Mouse (Mus musculus): Measurements from ENCODE around the gene Zbtb20. TPM values are rescaled to one million over a fixed set of nuclear protein-coding genes. Genes with fewer than 3 reads are reported as not detected.

The Zbtb20 gene
- total RNA-seq (2021) = 143 and 147 TPM in 2 replicates
- long read RNA-seq, experiment 1, partial matches to known transcripts = 4 of 31 reads
- long read RNA-seq, experiment 1, other reads (novel, unspliced or antisense) = 27 of 31 reads
- long read RNA-seq, experiment 2, partial matches to known transcripts = 5 of 24 reads
- long read RNA-seq, experiment 2, other reads (novel, unspliced or antisense) = 19 of 24 reads

DNA sequence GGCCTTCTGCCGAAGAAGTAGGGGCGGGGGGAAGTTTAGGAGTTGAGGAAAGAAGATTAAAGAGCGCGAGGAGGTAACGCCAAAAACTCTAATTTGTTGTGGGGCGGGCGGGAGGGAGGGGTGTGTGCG, at the start of gene Zbtb20:
Zbtb20 (plus strand) TSS at position 30 of the 129 bp plus-strand sequence.
- DNase-seq = no peak

DNA sequence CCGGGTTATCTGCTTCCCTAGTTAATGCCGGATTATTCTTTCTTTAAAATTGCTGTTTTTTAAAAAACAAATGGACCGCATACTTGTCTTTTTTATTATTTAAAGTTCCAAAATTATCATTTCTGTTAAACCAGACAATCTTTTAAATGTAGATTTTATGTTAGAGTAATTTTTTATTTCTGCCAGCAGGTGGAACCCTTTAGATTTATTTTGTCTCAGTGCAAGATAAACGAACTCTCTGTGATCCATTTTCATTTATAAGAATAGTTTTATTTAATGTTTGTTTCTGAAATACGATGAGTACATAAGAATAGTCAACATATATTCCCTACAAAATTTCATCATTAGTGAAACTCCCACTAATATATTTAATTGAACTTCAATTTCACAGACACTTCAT, 39.7 kb upstream of the Zbtb20 start:
- DNase-seq = no peak

DNA sequence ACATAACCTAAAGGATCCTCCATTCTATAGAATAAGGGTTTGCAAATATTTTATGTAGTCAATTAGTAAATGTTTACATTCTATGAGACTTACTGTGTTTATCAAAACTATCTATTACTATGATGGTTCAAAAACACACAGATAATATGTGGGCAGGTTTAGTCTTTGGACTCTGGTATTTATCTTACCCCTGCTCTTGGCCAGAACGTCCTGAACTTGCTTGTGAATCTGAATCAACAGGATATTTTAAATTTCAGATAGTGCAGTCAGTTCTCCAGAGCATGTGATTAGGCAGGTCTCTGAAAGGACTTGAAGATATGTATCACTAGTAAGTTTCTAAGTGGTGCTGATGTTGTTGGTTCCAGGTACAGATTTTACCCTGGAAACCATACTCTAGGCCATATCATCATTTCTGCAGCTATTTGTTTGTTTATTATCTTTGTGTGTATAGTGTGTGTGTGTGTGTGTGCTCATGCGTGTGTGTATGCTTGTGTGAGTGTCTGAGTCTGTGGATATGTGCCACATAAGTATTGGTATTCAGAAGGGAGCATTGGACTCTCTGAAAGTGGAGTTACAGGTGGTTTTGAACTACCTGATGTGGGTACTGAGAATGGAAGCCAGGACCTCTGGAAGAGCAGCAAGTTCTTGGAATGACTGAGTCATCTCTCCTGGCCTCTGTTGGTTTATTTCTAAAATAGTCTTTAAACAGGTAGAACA, 39.1 kb upstream of the Zbtb20 start:
- no peak for DNase-seq

DNA sequence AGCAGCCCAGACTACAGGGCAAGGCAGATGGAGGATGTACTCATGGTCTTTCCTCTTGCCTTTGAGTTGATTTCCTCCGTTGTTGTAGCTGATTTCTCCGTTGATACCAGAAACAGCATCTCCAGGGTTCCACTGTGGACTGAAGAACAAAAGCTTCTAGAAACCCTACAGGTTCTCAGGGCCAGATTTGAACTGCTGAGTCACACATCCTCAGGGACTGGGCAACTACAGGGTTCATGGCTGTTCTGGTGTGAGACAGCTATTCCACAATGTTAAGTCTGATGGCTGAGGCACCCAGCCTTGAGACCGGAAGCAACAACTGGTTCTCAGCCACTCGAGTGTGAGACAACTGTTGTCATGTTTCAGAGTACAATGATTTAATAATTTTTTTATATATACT, 37.5 kb upstream of the Zbtb20 start:
- DNase-seq = peak; percentile 3

DNA sequence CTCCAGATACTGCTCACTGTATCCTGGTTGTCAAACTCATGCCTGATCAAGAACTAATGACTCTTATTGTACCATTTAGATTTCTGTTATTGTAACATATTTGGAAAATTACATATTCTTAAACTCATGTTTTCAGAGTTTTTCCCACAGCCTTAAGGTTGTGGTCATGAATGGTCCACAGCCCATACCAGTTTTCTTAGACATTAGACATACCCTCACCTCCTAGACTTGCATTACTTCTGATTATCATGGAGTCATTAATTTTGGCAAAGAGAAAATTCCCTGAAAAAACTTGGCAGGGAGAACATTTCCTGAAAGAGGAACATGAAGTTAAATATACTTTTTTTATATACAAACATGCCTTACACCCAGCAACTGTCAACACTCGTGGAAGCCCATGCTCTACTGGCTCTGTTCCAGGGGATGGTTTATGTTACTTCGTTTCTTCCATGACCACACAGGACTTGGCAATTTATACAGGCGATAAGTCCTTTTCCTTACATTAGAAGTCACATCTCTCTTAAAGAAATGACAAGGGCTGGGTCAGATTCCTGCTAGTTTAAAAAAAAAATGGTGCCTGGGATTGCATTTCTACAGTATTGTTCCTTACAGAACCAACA, 18.0 kb upstream of the Zbtb20 start:
- no peak for DNase-seq

DNA sequence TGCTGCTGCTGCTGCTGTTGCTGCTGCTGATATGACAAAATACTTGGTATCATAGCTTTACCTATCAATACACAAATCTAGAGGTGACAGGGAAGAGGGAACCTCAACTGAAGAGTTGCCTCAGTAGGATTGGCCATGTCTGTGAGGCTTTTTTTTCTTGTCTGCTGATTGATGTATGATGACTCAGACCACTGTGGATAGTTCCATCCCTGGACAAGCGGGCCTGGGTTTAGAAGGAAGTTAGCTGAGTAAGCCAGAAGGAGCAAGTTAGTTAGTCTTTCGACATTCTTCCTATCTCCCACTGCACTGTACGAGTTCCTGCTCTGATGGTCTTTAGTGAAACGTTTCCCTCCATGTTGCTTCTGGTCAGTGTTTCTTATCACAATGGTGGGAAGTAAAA, 16.4 kb upstream of the Zbtb20 start:
- DNase-seq = no peak

DNA sequence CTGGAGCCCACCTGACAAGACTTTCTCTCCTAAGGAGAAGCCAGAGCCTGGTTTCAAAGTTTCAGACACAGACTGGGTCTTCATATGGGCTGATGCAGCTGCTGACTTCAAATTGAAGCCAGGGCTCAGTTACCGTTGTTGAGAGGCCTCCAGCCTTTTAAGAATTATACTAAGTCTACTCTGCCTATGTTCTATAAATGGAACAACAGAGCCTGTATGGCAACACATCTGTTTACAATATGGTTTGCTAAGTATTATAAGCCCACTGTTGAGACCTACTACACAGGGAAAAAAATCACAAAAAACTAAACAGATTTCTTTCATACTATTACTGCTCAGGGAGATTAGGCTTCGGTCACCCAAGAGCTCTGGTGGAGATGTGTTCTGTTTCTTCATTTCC, 12.4 kb upstream of the Zbtb20 start:
- DNase-seq = no peak

DNA sequence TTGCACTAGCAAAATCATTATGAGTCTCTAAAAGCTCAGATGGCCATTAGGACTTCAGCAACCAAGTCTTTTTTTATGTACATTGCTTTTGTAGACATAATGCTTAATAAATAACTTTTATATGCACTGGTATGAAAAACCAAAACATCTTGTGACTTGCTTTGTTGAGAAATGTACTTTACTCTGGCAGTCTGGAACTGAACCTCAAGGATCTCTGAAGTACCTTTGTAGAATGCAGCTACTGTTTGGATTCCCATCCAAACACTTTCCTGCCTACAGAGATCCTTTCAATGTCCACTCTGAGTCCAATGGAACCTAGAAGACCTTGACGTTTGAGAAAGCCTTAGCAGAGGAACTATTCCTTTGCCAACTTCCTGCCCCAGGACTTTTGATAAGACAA, 9.6 kb upstream of the Zbtb20 start:
- no peak for DNase-seq

DNA sequence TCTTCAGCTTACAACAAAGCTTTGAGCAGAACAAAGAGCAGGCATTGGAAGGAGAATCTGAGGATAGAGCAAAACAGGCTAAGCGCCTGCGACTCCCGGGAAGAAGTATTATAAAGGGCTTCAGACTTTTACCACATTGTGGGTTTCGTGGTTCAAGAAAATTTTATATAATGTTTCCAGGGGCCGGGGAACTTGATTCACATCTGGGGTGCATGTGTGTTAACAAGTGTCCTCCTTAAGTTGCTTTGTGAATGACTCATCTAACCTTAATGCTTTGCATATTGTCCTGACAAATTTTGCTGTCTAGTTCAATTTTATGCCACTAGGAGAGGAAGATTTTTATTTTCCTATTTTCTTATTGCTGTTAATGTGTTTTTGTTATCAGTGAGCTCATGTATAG, 3.6 kb upstream of the Zbtb20 start:
- DNase-seq = no peak

DNA sequence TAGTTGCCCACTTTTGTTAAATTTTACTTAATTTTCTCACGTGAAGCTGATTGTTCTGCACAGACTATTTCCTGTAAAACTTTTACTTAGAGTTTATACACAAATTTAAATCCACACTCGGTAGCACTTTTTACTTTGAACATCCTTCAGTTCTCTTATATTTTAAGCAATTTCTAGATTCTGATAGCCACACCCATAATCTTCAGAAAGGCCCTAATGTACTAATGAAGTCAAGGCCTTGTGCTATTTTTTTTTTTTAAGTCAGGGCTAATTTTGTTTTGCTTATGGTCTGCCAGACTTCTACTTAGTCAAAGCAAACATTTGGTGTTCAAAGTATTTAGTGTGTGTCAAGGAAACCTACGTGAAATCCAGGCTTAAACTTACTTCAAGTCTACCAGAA, 1.7 kb upstream of the Zbtb20 start:
- DNase-seq = no peak

DNA sequence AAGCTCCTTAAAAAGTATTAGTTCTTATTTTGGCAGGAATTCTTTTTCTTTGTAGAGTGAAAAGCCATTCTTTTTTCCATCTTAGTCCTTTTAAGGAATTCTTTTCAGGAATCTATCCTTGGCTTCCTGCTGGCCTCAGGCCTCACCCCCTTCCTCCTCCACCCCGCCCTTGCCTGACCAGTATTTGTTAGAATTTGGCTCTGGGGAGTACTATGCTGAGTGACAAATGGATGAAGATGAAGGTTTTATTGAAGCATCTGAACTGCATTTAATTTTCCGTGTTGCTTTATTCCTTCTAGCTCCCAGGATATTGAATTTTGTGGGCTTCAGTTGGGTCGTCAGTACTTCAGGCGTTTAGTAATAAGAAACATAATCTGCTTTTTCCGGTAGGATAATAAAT, 1.2 kb upstream of the Zbtb20 start:
- peak; percentile 67 for DNase-seq

DNA sequence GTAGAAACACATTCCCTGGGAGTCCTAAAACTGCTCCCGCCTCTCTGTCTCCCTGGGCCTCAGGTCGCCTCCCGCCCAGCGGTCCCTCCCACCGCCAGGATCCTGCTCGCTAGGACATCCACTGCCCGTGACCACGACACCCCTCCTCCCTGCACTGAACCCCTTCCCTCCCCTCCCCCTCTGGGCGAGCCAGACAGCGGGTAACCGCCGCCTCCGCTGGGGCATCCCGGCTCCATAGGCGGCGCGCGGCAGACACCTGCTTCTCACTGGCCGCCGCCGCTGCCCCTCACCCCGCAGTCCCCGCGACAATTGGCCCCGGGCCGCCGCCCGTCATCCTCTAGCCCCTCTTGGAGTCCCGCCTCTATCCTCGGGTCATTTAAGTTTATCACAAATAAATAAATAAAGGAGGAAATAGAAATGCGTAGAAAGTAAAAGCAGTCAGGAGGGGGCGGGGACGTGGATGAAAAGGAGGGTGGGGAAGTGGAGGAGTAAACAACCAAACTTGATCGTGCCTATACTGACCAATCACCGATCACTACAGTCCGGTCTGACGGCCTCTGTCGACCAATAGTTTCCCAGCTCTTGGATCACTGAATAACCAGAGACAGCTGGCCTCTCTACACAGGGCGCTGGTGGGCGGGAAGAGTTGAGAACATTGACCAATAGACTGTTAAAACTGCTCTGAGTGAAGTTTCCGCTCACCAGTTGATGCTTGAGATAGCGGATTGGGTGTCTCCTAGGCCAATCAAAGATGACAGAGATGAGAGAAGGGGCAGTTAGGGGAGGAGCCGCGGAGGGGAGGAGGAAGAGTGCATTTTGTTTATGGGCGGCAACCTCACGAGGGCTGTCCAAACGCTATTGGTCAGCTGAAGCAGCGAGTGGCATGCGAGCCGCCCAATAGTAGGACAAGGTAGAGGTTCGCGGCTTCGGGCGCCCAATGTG, 500 bp upstream of the Zbtb20 start:
- peak; percentile 99 for DNase-seq

DNA sequence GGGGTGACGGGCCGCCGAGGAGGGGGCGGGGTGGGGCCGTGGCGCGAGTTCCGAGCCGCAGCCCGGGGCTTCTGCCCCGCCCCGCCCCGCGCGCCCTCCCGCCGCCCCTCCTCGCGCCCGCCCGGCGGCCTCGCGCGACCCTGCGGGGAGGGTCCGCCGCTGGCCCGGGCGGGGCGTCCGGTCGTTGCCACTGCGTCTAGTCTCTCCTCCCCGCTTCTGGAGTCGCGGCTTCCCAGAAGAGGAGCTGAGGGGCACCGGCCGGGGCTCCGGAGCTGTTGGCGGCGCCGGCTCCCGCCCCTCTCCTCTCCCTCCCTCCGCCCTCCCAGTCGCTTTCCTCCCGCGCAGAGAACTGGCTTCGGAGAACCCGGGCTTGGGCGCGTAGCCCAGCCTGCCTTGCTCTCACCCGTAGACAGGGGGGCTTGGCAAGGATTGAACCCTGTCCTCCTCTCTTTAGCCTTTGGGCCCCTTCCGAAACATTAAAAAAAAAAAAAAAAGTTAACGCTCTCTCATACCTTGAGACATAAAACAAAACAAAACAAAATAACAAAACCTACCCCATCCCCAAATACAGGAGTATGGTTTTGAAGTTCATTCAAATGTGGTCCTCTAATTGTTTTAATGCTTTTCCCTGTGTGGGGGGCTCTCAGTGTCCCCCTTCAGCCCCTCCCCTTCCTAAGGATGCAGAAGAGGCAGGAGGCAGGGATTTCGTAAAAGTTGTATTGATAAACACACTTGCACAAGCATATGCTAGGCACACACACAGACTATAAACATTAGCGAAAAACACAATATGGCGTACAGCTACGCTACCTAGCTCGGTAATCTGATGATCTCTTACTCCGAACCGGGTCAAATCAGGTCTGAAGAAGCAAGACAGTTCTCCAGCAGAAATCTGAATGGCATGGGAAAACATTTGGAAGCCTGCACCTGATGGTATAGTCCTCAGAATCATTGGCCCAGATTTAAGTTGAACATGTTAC, 630 bp downstream of the Zbtb20 start:
- DNase-seq = peak; percentile 87

DNA sequence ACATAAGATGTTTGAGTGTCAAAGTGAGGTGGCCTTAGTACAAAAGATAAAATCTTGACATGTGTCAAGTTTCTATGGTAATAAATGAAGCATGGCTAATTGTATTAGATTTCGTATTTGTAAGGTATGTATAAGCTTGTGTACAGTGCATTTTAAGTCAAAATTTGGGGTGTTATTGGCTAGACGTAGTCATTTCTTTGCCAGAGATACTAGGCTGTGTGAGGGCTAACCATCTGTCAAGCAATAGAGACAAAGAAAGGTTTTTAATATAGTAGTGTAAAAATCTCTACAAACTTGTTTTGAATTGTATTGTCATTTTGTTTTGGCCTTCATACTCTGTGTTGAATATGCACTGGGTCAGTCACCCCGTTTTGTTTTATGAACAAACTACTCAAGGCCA, 4.4 kb downstream of the Zbtb20 start:
- DNase-seq = no peak

DNA sequence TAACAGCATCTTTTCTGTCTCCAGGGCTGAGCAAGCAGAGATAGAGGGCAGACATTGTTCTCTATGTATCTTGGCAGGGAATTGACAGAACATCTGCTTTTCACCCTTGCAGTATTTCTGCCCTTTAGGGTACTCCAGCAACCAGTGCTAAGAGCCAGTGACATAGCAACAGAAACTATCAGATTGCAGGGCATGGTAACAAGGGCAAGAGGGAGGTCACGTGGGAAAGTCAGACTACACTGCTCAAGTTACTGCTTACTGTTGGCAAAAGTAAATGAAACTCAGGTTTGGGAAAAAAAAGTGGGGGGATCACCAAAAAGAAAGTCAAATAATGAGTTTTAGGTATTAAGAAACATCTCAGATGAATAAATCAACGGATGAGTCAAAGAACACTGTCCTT, 9.9 kb downstream of the Zbtb20 start:
- peak; percentile 35 for DNase-seq

DNA sequence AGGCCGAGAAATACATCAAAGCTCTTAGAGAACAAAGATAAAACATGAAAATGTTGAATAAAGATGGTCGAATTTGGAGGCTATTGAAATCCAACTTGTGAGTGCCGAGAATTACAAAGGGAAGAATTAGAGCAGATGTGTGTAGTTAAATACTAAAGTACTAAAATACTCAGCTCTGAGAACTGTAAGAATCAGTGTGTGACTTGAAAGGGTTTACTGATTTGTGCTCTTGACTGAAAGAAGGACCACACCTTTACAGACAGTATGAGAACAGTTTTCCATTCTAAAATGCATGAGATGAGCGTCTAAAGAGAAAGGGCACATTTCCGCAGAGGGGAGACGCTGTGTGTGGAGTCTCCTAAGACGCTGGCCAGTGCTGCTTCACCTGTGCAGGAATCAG, 10.3 kb downstream of the Zbtb20 start:
- no peak for DNase-seq

DNA sequence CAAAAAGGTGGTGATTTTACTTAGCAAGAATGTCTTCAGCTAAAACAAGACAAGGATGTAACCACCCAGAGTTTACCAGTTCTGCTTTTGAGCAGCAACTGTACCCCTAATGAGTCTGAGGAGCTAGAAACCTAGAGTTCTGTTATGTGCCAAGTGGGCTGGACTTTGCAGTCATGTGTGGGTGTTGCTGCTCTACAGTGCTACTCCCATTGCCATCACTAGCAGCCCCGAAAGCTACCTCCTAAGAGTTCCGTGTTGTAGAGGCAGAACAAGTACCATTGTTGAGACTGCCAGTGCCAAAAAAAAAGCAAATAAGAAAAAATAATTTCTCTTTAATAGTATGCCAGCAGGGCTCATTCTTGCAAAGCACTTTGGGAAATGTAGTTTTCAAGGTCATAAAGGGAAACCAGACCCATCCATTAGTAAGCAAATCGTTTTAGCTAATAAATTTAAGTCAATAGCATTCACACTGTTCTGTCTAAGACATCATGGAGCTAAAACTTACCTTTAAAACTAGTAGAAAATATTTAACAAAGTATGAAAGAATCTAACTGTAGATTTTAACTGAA, 21.5 kb downstream of the Zbtb20 start:
- peak; percentile 23 for DNase-seq

DNA sequence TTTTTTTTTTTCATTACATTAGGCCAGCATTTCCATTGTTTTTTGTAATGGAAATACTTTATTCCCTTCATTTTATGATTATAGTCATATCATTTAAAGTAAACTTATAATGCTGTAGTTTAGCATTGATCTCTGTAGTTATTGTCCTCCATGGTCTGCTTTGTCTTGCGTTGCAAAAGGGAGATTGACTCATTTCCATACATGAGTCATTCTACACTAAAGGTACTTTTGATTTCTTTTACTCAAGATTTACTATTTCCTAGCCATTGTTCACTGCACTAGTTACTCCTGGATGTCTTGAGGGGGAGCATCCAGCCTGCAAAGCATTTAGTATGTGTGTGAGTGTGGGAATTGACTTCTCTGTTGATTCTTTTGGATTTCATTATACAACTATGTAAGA, 24.6 kb downstream of the Zbtb20 start:
- no peak for DNase-seq

DNA sequence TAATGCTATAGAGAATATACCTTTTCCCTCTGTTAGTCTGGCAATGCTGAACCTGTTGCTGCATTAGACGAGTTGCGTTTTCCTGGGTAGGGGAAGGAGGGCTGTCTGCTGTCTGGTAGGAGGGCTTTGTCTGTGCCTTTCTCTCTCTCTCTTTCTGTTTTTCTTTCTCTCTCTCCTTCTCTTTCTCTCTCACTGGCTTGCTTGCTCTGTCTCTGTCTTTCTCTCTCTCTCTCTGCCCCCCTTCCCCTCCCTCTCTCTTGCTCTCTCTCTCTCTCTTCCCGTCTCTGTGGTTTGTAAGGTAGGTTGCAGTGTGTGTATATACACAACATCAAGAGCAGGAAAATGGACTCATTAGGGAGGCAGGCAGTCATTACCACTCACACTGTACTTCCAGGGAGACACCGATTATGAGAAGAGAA, 31.6 kb downstream of the Zbtb20 start:
- peak; percentile 54 for DNase-seq

DNA sequence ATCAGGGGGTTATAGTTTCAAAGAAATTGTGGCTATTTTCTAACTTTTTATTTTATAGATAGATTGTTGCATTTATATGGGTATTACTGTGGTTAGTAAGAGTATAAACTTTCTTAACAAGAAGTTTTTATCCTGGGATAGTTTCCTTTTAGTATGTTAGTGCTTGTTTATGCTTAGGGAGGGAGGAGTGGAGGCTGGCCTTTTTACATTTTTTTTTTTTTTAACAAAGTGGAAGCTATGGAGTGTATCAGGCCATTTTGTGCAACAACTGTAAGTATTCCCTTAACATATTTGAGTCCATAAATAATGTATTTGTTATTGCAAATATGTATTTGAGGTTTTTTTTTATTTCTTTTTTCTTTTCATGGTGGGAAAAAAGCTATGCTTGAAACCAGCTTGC, 32.7 kb downstream of the Zbtb20 start:
- DNase-seq = no peak

DNA sequence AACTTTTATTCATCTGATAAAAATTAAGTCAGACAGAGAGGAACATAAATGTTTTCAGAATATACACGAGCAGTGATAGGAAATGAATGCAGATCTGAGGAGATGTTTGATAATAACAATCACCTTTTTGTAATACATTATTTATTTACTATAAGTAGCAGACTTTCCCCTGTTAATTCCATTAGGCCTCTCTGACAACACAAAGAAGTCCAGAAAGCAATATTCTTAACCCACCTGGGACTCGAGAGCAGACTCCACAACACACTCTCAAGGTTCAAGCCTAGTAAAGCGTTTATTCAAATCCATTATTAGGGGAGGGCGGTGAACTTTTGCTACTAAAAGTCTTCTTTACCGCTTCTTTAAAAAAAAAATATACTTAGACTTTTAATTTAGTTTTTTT, 33.2 kb downstream of the Zbtb20 start:
- no peak for DNase-seq

DNA sequence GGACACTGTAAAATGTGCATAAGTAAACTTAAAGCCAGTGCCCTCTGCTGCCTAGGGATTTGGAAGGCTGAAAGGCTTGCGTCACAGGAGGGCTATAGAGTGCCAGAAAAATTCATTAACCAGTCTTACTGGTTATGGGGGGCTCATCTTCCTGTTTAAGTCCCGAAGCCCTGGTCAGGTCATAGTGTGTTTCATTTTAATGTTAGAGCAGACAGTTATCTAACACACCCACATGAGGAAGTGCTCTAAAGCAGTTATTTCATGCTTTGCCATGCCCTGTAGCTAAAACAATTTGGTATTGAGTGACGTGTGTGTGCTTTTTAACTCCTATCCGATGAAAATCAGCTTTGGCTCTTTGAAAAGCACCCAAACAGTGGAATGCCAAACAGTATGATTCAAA, 34.3 kb downstream of the Zbtb20 start:
- DNase-seq = peak; percentile 22
